Mouse (Mus musculus) forebrain, postnatal 0 days (tissue): Measurements from ENCODE around the gene Cox6b2. TPM values are rescaled to one million over a fixed set of nuclear protein-coding genes. Genes with fewer than 3 reads are reported as not detected.

ENCODE experiments used
- ATAC-seq: fragments of 200-750 bp; cut with Nextera tagmentation; 2 replicates; pipeline ENCODE4 v1.8.0; 2017; ENCODE audit warnings: mild to moderate bottlenecking, moderate library complexity
- DNase-seq: peaks from one replicate; pipeline ENCODE4 v3.0.0-alpha.2; 2015
- H3K27ac ChIP-seq: fragments of 300-500 bp; sonication (generic); 2 replicates; pipeline ENCODE4 v1.5.1; 2014; ENCODE audit warnings: low read depth, mild to moderate bottlenecking, antibody characterized with exemption, low read length, moderate library complexity, mixed read lengths
- H3K27me3 ChIP-seq: fragments of 300-500 bp; sonication (generic); 2 replicates; pipeline ENCODE4 v1.6.1; 2014; ENCODE audit warnings: mild to moderate bottlenecking, low read length, mixed read lengths; ENCODE audit not compliant: insufficient read depth
- H3K36me3 ChIP-seq: fragments of 300-500 bp; sonication (generic); 2 replicates; pipeline ENCODE4 v1.6.1; 2014; ENCODE audit warnings: mild to moderate bottlenecking, moderate library complexity; ENCODE audit not compliant: insufficient read depth
- H3K4me1 ChIP-seq: fragments of 300-500 bp; sonication (generic); 2 replicates; pipeline ENCODE4 v1.6.1; 2014; ENCODE audit warnings: antibody characterized with exemption; ENCODE audit not compliant: insufficient read depth
- H3K4me2 ChIP-seq: fragments of 300-500 bp; sonication (generic); 2 replicates; pipeline ENCODE4 v1.6.1; 2014; ENCODE audit warnings: low read depth, mild to moderate bottlenecking, moderate library complexity
- H3K4me3 ChIP-seq: fragments of 300-500 bp; sonication (generic); 2 replicates; pipeline ENCODE4 v1.5.1; 2014; ENCODE audit warnings: low read depth, low read length, mixed read lengths
- H3K9ac ChIP-seq: fragments of 300-500 bp; sonication (generic); 2 replicates; pipeline ENCODE4 v1.6.1; 2014; ENCODE audit warnings: mild to moderate bottlenecking
- H3K9me3 ChIP-seq: fragments of 300-500 bp; sonication (generic); 2 replicates; pipeline ENCODE4 v1.6.1; 2016; ENCODE audit warnings: low read length
- CTCF ChIP-seq: sonication (generic); IDR thresholded peaks from 2 replicates; pipeline ENCODE4 v1.5.1; 2016; ENCODE audit warnings: antibody characterized with exemption, control low read depth, low read depth
- WGBS: fragments of 180-500 bp; shearing (Covaris S2); extraction: QIAGEN DNeasy Blood & Tissue Kit; methylation state at CpG from one replicate; pipeline ENCODE4 v1.1.7; 2014; 5-methylcytosine and 5-hydroxymethylcytosine counted together
- polyA plus RNA-seq: library from polyadenylated mRNA; unstranded; fragments of >200 nt; fragmentation: Nextera tagmentation; extraction: Ambion mirVana; gene quantifications from 2 replicates; pipeline ENCODE4 v1.2.1, GENCODE M21; 2015
- total RNA-seq: library from RNA; depleted of rRNA; stranded (reverse); fragments of >200 nt; gene quantifications from 2 replicates; pipeline ENCODE4 v1.2.3, GENCODE M21; 2014

Gene Cox6b2
- total and polyA plus RNA-seq, 2 experiments from 2014 or later = 3.8 to 23.3 TPM

GRCm38 (mm10) chr7:4739041-4739543, 13.8 kb downstream of the Cox6b2 start:
- H3K36me3 ChIP-seq = no peaks in the 10 kb centered on the region
- no peak for TF ChIP-seq CTCF
- DNase-seq = no peak
- peak overlapping the region; percentile 57 for H3K27ac ChIP-seq
- H3K4me1 ChIP-seq = peaks cover 13% of the 10 kb centered on the region
- H3K27me3 ChIP-seq = no peaks in the 10 kb centered on the region
- peak overlapping the region; percentile 45 for H3K4me2 ChIP-seq
- no peaks in the 10 kb centered on the region for H3K9me3 ChIP-seq
- no peak for ATAC-seq
- H3K9ac ChIP-seq = peak overlapping the region; percentile 2; the same call in 1 of the 2 replicates
- WGBS = 22% methylated on average over 10 of the region's 10 CpGs
- H3K4me3 ChIP-seq = peak overlapping the region; percentile 31

- ATAC-seq (no peak), DNase-seq (no peak)
- Histone ChIP-seq H3K4me2 (no peak overlapping the region), H3K27me3 (no peaks in the 10 kb centered on the region), H3K4me1 (no peaks in the 10 kb centered on the region), H3K9me3 (no peaks in the 10 kb centered on the region), H3K9ac (no peak overlapping the region), H3K4me3 (no peak overlapping the region), H3K27ac (no peak overlapping the region), H3K36me3 (no peaks in the 10 kb centered on the region)
- WGBS = 73% methylated on average over 6 of the region's 6 CpGs
- no peak for TF ChIP-seq CTCF
These were observed 19.9 kb downstream of the Cox6b2 start for GRCm38 (mm10) chr7:4732968-4733392.

GRCm38 (mm10) chr7:4731090-4731489, 21.8 kb downstream of the Cox6b2 start:
- Histone ChIP-seq H3K27me3 (no peaks in the 10 kb centered on the region), H3K4me2 (no peak overlapping the region), H3K4me1 (no peaks in the 10 kb centered on the region), H3K4me3 (no peak overlapping the region), H3K27ac (no peak overlapping the region), H3K36me3 (no peaks in the 10 kb centered on the region), H3K9ac (no peak overlapping the region), H3K9me3 (no peaks in the 10 kb centered on the region)
- WGBS = 85% methylated on average over 5 of the region's 5 CpGs
- no peak for DNase-seq
- TF ChIP-seq CTCF = no peak
- ATAC-seq = no peak

- WGBS = 87% methylated on average over 7 of the region's 7 CpGs
These were observed 27.7 kb downstream of the Cox6b2 start, which contains the start of gene Tmem150b for GRCm38 (mm10) chr7:4725169-4725568. TSS of gene Tmem150b (minus strand) at chr7:4725249.

GRCm38 (mm10) chr7:4724359-4724758, 28.5 kb downstream of the Cox6b2 start:
- H3K9me3 ChIP-seq = no peaks in the 10 kb centered on the region
- H3K4me1 ChIP-seq = no peaks in the 10 kb centered on the region
- no peak overlapping the region for H3K27ac ChIP-seq
- H3K4me2 ChIP-seq = no peak overlapping the region
- DNase-seq (no peak), ATAC-seq (no peak)
- WGBS = 85% methylated on average over 3 of the region's 3 CpGs
- H3K4me3 ChIP-seq = no peak overlapping the region
- no peak overlapping the region for H3K9ac ChIP-seq
- H3K27me3 ChIP-seq = no peaks in the 10 kb centered on the region
- TF ChIP-seq CTCF = no peak
- H3K36me3 ChIP-seq = no peaks in the 10 kb centered on the region

More at GRCm38 (mm10) chr7:4725169-4725568, 27.7 kb downstream of the Cox6b2 start, which contains the start of gene Tmem150b:
- no peak for TF ChIP-seq CTCF
- Histone ChIP-seq H3K27ac (no peak within 1 kb of the TSS), H3K36me3 (no peaks in the 10 kb centered on the region), H3K9ac (no peak within 1 kb of the TSS), H3K4me3 (no peak within 1 kb of the TSS), H3K9me3 (no peaks in the 10 kb centered on the region), H3K4me1 (no peaks in the 10 kb centered on the region), H3K27me3 (no peaks in the 10 kb centered on the region), H3K4me2 (no peak within 1 kb of the TSS)
- ATAC-seq (no peak), DNase-seq (no peak)

- DNase-seq (peak; percentile 43), ATAC-seq (peak; percentile 90)
- peak overlapping the region; percentile 49 for H3K4me2 ChIP-seq
- no peaks in the 10 kb centered on the region for H3K4me1 ChIP-seq
- no peaks in the 10 kb centered on the region for H3K27me3 ChIP-seq
- no peak overlapping the region for H3K27ac ChIP-seq
- 0 out of 2 replicates have a peak overlapping the region, but pooled peaks have one; percentile 22 for H3K9ac ChIP-seq
- TF ChIP-seq CTCF = no peak
- H3K4me3 ChIP-seq = peak overlapping the region; percentile 28
- no peaks in the 10 kb centered on the region for H3K9me3 ChIP-seq
- no peaks in the 10 kb centered on the region for H3K36me3 ChIP-seq
- WGBS = 34% methylated on average over 12 of the region's 12 CpGs
These were observed 29.4 kb downstream of the Cox6b2 start for GRCm38 (mm10) chr7:4723508-4723907.

DNA sequence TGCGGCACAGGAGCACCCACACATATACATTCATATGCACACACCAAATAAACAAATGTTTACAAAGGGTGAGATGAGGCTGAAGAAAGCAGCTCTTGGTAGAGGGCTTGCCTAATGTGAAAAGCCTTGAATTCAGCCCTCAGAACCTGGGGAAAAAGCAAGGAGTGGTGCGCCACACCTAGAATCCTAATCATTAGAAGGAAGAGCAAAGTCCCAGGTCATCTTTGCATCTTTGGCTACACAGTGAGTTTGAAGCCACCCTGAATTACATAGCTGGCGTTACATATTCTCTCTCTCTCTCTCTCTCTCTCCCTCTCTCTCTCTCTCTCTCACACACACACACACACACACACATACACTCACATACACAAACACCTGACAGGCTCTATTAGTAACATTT, 33.6 kb downstream of the Cox6b2 start:
- ATAC-seq = no peak
- Histone ChIP-seq H3K27me3 (no peaks in the 10 kb centered on the region), H3K4me1 (no peaks in the 10 kb centered on the region), H3K4me2 (no peak overlapping the region), H3K9ac (no peak overlapping the region), H3K27ac (no peak overlapping the region), H3K36me3 (peaks cover 21% of the 10 kb centered on the region), H3K4me3 (no peak overlapping the region), H3K9me3 (no peaks in the 10 kb centered on the region)
- WGBS = 90% methylated on average over 3 of the region's 3 CpGs
- DNase-seq = no peak
- no peak for TF ChIP-seq CTCF
